Mouse (Mus musculus): Measurements from ENCODE around the gene Itk.

The Itk gene

DNA sequence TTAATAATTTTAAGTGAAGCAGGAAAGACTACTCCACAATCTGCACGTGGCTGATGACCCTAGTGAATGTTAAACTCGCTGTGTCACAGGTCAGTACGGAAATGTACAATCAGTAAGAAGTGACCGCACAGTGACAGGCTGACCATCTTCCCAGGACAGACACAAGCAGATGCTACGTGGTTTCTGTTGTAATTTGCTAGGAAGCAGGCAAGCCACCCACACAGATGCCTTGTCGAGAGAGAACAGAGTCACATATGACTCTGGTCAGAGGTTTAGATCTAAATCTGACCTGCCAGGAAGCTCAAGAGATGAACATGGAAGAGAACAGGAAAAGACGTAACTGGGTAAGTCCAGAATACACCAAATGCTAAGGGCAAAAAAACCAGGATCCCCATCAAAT lies 3.6 kb upstream of the Itk start:
- no peak for DNase-seq (ENCODE audit: low read depth)

DNA sequence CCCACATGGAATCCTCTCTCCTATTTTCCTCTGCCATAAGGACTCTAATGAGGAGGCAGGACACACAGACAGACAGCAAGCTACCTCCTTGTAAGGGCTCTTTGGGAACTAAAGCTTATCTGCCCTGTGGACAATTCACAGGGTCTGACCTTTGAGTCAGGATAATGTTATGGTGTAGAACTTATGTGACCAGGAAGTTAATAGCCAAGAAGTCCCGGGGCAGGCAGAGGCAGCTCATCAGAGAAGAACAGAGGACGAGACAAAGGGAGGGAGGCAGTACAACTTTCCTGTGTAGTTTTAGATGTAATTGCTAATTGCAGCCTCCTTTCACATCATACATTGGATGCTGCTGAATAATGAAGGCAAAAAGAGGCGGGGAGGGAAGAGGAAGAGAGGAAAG lies 1.3 kb upstream of the Itk start:
- no peak for DNase-seq (ENCODE audit: low read depth)

DNA sequence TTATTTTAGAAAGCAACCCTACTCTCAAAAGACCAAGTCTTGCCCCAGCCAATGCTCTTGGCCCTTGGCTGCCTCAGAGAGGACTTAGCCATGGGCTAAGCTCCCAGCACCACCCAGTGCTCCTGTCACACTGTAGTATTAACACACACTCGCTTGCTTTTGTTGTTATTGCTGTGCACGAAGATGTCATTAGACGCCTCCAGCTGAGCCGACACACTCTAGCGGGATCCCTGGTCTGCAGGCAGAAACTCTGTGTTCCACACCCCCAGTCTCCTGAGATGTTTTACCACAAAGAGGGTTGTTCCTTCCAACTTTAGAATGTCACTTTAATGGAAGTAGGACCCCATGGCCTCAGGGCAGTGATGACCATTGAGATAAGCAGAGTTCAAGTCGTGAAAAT lies 877 bp downstream of the Itk start:
- DNase-seq (ENCODE audit: low read depth), result no peak

DNA sequence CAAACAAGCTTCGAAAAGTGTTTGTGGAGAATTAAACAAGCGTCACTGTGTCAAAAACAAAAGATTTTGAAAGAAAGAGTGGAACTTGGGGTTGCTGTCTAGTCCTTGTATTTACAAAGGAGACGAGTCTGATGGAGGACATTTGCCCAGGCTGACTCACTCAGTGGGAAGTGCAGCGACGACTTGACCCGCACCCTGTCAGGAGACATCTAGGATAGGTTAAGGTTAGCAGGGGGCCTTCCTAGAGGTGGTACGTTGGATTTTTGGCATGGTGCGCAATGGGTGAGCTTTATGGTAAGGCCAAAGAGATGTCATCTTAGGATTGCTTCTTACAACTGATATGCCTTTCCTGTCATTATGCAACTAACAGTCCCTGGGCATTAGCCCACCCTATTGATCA lies 2.3 kb downstream of the Itk start:
- DNase-seq (ENCODE audit: low read depth), result no peak

DNA sequence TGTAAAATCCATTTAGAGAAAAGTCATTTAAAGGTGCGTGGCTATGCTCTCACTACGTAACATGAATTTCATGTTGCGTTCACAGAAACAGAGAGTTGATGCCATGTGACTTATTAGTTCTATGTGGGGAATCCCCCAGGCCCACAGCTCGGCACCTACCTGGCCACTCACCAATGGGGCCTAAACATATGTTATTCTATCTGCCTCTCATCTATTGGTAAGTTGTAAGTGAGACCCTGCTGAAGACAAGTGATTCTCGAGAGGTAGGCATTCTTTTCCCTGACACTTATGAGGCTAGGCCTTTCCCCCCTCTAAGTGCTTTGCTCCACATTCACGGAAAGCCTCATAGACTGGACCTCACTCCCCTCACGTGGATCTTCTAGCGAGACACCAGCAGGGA lies 2.8 kb downstream of the Itk start:
- DNase-seq (ENCODE audit: low read depth), result no peak

DNA sequence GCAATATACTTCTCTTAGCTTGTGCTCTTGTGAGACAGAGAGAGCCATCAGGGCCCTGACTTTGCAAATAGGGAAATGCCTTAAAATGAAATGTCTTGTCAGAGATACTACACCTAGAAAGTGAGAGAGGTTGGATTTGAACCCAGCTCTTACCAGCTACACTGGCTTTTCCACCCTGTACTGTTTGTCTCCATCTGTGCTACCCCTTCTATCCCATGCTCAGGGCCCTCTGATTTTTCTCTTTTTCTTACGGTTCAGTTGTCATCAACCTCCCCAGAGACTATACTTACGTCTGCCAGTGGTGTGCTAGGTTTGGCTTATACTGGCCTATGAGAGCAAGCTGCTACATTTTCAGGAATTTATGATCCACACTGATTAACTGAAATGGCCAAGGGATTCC lies 4.4 kb downstream of the Itk start:
- DNase-seq (ENCODE audit: low read depth), result no peak

DNA sequence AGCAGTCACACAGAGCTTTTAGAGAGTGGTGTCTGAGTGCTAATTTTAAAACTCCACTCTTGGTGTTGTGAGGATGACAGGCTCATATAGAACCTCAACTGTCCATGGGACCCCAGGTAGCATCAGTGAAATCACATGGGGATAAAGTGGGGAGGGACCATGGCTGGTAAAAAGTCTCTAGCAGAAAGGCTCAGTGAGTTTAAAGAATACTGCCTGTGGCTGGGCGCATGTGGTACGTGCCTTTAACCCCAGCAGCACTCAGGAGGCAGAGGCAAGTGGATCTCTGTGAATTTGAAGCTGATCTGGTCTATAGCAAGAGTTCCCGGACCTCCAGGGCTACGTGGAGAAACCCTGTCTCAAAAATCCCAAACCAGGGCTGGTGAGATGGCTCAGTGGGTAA lies 6.8 kb downstream of the Itk start:
- no peak for DNase-seq (ENCODE audit: low read depth)

DNA sequence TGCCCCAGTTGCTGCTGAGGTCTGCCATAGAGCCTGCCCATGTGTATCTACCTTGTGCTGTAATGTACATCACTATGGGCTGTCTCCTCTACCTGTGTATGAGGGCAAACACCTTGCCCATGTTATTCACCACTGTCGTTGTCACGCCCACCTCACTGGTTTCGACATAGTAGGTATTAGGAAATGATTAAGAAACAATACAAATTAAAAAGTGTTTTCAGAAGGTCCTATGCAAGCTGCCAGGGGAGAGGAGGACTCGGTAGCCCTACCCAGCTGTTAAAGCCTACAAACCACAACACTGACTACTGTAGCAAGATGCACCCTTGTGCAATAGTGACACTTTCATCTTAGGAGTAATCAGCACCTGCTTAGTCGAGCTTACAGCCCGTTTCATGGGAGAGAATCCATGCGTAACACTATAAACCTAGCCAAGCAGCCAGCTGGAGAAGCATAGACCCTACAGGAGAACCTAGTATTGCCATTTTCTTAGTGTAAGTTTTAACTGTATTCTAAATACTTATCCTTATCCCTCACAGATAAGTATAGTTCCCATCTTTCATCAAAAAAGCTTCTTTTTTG lies 9.1 kb downstream of the Itk start:
- DNase-seq (ENCODE audit: low read depth), result no peak

DNA sequence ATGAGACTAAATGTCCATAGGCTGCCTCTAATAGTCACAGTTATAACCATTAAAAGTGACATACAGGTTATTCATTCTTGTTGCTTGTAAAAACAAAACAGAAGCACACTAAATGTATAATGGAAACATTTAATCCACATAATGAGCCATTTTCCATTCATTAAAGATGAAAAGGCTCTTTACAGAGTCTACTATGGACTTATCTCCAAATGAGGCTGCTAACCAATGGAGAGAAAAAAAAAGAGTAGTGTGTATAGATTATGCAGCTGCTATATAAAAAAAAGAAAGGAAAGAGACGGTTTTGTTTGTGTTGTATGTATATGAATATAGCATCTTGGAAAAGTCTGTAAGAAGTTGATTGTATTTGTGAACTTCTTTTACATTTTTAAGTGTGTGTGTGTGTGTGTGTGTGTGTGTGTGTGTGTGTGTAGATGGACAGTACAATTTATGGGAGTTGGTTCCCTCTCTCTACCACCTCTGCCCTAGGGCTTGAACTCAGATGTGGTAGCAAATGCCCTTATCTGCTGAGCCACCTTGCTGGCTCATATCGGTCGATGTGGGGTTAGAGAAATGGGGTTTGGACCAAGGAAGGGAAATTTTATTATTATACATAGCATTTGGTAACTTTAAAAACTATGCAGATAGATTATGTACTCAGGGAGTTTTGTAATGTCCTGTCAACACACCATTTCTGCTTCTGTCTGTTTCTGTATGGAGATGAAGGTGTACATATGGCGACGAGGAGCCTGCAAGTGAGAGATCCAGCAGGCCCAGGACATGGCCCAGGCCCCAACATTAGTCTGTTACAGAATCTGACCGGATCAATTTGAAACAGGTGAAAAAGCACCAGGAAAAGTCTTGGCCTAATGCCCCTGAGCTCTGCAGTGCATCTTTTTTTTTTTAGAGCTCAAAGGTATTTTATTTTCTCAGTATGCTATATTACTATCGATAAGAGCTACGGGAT lies 11.2 kb downstream of the Itk start:
- no peak for DNase-seq (ENCODE audit: low read depth)

DNA sequence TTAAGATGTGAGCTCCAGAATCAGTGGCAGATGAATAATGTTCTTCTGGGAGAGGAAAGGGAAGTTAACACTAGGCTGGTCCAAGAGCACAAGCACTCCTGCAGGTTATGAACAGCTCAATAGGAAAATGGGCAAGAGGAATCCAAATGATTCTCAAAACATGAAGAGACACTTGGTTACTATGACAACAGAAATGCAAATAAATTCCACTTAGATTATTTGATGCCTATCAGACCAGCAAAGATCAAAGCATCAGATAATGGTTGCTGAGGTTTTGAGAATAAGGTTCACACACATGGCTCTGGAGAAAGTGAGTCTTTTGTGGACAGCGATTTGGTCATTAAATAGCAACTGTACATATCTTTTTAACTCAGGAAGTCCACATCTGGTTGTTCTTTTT lies 12.0 kb downstream of the Itk start:
- DNase-seq (ENCODE audit: low read depth), result no peak

DNA sequence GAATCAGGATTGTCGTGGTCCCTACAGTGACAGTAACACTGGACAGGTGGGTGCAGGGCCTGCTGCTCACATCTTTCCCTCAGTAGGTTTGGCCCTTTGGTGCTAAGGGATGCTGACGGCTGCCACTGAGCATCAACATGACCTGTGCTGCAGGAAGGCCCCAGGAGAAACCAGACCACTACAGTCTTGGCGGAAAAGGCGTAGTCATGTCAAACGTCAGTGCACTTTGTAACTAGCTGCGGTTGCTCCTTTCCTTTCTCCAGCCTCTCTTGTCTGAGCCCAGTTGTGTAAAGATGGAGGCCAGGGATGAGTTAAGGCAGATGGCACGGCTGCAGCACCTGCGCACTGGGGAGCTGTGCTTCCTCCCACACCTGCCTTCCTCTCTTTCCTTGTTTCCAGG lies 14.3 kb downstream of the Itk start:
- DNase-seq (ENCODE audit: low read depth), result no peak

DNA sequence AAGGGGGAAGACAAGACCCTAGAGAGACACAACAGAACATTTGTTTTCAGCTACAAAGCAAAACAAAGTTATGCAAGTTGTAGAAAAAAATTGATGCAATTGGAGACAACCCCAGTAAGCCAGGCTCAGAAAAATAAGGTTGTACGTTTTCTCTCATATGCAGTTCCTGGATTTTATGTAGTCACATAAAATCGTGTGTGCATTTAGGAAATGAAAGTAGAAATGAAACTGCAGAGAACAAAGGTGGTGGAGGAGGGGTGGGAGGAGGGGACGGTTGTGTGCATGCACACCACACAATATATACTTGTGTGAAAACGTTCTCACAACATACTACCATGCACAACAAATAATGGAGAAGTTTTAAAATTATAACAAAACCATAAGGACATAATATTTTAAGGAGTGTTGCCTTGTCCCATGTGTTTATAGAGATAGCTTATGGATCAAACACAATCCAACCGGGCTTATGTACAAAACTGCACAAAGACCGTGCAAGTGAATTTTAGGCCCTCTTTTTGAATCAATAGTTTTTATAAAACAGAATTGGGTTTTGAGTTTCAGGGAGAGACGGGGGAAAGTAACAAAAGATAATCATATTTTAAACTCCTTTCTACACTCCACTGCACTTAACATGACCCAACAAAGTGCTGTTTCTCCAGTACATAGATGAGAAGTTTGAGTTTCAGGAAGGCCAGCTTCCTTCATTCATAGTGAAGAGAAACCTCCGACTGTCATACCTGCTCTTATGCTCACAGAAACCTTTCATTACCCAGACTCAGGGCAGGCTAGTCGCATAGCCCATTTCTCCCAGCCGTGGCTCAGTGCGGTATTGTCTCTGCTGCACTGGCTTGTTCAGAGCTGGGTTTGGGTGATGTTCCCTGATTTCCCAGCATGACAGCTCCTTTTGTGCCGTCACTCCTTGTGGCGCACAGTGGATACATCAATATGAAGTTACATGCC lies 16.0 kb downstream of the Itk start:
- DNase-seq (ENCODE audit: low read depth), result no peak

DNA sequence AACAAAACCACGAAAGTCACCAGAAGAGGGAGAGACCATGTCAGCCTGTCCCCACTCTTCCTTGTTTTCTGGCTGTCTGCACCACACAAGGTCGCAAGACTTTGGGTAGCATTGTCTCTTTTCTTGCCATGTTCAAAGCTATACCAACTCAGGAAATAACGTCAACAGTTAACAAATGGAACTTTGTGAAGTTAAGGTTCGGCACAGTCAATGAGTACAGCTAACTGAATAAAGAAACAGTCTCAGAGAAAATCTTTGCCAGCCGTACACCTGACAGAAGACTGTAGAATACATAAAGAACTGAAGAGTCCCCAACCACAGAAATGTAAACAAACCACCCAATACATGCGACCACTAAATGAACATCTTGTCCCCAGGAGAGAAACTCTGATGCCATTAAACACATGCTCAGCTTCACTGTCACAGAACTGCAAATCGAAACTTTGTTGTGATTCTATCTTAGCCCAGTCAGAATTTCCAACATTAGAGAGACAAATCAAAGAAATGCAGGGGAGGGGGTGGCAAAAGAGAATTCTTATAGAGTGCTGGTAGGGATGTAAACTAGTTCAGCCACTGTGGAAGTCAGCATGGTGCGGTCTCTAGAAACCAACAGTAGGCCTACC lies 16.9 kb downstream of the Itk start:
- no peak for DNase-seq (ENCODE audit: low read depth)

DNA sequence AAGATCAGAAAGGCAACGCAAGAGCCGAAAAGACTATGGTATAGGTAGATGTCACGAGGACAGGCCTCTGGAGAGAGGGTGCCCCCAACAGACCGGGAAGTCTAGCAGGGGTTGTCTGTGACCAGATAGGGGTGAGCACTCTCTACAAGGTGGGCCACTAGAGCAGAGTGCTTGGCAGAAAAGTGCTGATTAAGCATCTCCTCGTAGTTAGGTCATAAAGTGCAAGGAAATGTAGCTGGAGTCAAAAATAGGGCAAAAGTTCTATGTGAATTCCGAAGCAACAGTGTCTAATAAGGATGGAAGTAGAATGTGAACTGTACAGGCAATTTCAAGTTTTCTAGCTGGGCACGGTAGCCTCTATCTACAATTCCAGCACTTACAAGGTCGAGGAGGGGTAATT lies 18.1 kb downstream of the Itk start:
- no peak for DNase-seq (ENCODE audit: low read depth)

DNA sequence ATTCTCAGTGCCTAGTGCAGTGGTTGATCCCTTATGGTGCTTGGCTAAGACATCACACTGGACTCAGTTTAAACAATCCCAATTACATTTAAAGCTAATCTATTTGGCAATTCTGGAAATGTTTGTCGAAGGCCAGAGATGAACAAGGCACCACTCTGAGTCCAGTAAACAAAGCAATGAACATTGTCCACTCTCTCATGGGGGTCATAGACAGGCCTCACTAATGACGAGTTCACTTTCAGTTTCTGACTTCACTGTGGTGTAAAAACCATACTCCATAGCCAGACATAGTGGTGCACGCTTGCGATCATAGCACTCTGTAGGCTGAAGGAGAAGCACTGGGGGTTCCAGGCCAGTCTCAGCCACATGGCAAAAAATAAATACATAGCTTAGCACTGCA lies 18.9 kb downstream of the Itk start:
- DNase-seq (ENCODE audit: low read depth), result no peak

DNA sequence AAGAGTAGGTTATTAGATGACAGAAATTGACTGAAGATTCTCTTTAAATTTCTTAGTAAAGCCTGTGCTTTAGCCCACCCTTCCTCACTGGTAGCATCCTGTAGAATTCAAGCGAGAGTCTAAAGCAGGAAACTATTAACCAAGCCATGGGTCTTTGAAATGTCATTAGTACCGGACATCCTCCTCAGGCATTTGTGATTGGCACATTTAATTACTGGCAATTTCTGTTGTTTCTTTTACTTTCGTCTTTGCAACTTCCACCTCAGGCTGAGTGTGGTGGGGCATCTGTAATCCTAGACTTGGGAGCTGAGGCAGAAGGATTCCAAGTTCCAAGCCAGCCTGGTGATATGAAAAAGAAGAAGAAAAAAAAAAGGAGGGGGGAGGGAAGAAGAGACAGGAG lies 23.0 kb downstream of the Itk start:
- no peak for DNase-seq (ENCODE audit: low read depth)

DNA sequence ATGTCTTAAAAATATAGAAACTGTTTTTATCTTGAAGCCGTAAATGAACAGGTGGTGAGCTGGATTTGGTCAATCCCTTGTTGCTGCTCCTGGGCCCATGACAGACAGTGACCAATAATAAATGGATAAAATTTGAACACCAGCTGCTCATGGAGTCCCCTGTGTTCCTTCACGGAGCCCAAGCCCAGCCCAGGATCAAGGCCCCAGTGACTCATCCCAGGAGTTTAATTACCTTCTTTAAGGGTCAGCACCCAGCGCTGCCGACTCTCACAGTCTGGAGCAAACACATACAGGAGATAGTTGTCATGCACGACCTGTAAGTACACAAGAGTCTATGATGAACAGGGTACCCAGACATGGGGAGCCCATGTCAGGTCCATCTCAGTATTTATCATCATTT lies 23.6 kb downstream of the Itk start:
- no peak for DNase-seq (ENCODE audit: low read depth)

DNA sequence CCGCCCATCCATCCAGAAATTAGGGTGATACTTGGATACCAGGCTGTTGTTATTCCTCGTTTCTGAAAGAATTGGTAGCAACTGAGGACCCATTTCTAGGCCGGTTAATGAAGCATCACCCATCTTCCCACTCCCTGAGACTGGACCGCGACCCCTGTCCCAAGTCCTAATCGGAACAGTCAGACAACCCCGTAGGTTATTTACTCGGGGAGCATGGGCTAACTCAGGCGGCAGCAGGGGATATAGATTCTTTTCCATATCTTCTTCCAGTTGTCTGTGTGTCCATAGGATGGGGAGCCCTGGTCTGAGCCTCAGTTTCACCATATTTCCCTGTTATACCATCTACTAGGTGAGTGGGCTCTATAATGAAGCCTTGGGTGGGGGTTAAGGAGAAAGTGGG lies 25.5 kb downstream of the Itk start:
- DNase-seq (ENCODE audit: low read depth), result no peak

DNA sequence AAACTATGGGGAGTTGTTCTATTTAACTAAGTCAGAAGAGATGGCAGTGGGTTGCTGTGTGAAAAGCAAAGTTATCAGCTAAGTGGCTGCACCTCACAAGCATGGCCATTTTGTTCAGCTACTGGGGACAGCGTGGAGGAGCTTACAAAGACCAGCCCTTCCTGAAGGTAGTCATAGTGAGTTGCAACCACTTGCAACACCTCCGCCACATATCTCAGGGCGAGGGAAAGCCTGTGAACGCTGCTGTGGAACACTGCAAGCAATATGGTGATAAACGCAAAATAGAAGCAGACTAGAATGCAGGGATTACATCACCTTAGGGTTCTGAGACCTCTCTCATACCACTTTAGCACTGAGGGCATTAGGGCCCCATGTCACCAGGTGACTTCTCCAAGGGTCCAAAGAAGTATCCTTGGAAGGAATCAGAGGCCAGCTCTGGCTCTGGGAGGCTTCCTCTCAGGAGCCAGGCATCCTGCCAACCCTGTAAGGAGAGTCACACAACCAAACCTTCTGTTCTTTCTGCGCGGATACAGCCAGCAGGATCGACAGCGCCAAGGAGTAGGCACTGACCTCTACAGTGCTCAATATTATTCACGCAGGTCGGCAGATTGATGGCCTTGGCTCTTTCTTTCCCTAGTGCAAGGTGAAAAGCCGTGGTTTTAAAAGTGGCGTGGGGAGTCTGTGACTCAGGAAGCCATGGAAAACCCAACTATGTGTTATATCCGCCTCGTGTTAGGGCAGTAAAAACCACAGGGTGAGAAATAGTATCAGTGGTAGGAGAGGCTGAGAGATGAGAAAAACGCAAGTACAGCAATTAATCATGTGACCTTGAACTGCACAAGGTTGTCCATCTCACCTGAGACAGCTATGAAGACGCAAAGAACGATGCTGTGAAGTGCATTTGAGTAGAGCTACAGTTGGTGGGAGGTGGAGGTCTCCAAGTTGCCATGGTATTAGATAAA lies 27.0 kb downstream of the Itk start:
- DNase-seq (ENCODE audit: low read depth), result no peak

DNA sequence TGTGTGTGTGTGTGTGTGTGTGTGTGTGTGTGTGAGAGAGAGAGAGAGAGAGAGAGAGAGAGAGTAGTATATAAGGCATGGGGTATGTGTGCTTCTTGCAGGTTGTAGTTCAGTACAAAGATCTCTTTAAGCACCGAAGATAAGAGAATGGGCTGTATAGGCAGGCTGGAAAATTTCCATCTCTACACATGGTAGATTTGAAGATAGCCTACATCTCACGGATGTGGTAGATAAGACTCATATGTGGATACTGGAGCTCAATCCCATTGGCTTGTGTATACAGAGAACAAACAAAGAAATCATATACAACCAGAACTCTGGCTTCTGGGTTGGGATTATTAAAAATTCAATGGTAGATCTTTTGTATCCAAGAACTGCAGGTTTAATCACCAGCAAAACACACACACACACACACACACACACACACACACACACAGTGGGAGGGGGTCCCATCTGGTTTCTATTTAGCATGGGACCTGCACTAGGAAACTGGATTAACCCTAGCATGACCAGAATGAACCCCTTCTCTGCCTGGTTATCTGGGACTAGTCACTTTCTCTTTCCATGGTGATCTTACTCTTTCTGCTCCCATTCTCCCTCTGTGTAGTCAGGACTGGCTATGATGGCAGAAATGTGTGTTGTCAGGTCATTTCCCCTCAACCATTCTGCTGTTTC lies 28.2 kb downstream of the Itk start:
- no peak for DNase-seq (ENCODE audit: low read depth)

All from NIH3T3 (cell line).